Mouse (Mus musculus): ENCODE data around the gene Zfp617. TPM values are rescaled to one million over a fixed set of nuclear protein-coding genes. Genes with fewer than 3 reads are reported as not detected.
"Not testable (repeated sequence)": the region's sequence is repeated elsewhere in the genome, so short reads cannot be mapped to it uniquely, and the experiment has no call there.

Zfp617 gene
- polyA plus RNA-seq, 1 experiment from 2014 or later, result 22.0 TPM

- peaks cover 5% of the 10 kb centered on the region for H3K4me1 ChIP-seq (replicated peaks; ENCODE audit: control insufficient read depth, insufficient read depth, low read length)
- peak overlapping the region; percentile 92 for H3K9ac ChIP-seq (ENCODE audit: low read length)
- no peaks in the 10 kb centered on the region for H3K9me3 ChIP-seq (ENCODE audit: control insufficient read depth, low read length)
- WGBS, result under 1% methylated on average over 57 of the region's 57 CpGs
- peak overlapping the region; percentile 82 for H3K4me3 ChIP-seq (ENCODE audit: low read length)
- peak overlapping the region; percentile 81 for H3K4me2 ChIP-seq (ENCODE audit: low read depth, low read length)
- peak; percentile 100 for ATAC-seq (ENCODE audit: low read depth)
- H3K27ac ChIP-seq (ENCODE audit: low read length), result peak overlapping the region; percentile 98
- H3K27me3 ChIP-seq (ENCODE audit: control insufficient read depth, insufficient read depth, low read depth, low read length), result no peaks in the 10 kb centered on the region
- H3K36me3 ChIP-seq (ENCODE audit: control insufficient read depth, insufficient read depth, low read length), result peaks cover 3% of the 10 kb centered on the region; the same call in 1 of the 2 replicates
Measured at GRCm38 (mm10) chr8:71922567-71923401, 14.3 kb downstream of the Zfp617 start.

- Histone ChIP-seq H3K4me1 (replicated peaks; ENCODE audit: control insufficient read depth, insufficient read depth, low read length) (peaks cover 5% of the 10 kb centered on the region), H3K27ac (ENCODE audit: low read length) (no peak overlapping the region), H3K36me3 (ENCODE audit: control insufficient read depth, insufficient read depth, low read length) (peaks cover 21% of the 10 kb centered on the region), H3K9me3 (ENCODE audit: control insufficient read depth, low read length) (no peaks in the 10 kb centered on the region), H3K4me2 (ENCODE audit: low read depth, low read length) (no peak overlapping the region), H3K9ac (ENCODE audit: low read length) (no peak overlapping the region), H3K4me3 (ENCODE audit: low read length) (no peak overlapping the region), H3K27me3 (ENCODE audit: control insufficient read depth, insufficient read depth, low read depth, low read length) (no peaks in the 10 kb centered on the region)
- ATAC-seq (ENCODE audit: low read depth), result no peak
- WGBS, result 94% methylated on average over 5 of the region's 5 CpGs
Measured at GRCm38 (mm10) chr8:71925791-71926190, 17.4 kb downstream of the Zfp617 start.

GRCm38 (mm10) chr8:71926551-71926950 lies 18.1 kb downstream of the Zfp617 start:
- Histone ChIP-seq H3K4me1 (replicated peaks; ENCODE audit: control insufficient read depth, insufficient read depth, low read length) (peaks cover 5% of the 10 kb centered on the region), H3K36me3 (ENCODE audit: control insufficient read depth, insufficient read depth, low read length) (peaks cover 28% of the 10 kb centered on the region), H3K4me2 (ENCODE audit: low read depth, low read length) (no peak overlapping the region), H3K4me3 (ENCODE audit: low read length) (no peak overlapping the region), H3K27ac (ENCODE audit: low read length) (no peak overlapping the region), H3K9me3 (ENCODE audit: control insufficient read depth, low read length) (no peaks in the 10 kb centered on the region), H3K27me3 (ENCODE audit: control insufficient read depth, insufficient read depth, low read depth, low read length) (no peaks in the 10 kb centered on the region), H3K9ac (ENCODE audit: low read length) (no peak overlapping the region)
- WGBS, result 89% methylated on average over 3 of the region's 3 CpGs
- ATAC-seq (ENCODE audit: low read depth), result no peak

GRCm38 (mm10) chr8:71927779-71928178 lies 19.3 kb downstream of the Zfp617 start:
- H3K4me3 ChIP-seq (ENCODE audit: low read length), result no peak overlapping the region
- no peak overlapping the region for H3K4me2 ChIP-seq (ENCODE audit: low read depth, low read length)
- no peaks in the 10 kb centered on the region for H3K9me3 ChIP-seq (ENCODE audit: control insufficient read depth, low read length)
- peaks cover 29% of the 10 kb centered on the region for H3K36me3 ChIP-seq (ENCODE audit: control insufficient read depth, insufficient read depth, low read length)
- H3K9ac ChIP-seq (ENCODE audit: low read length), result no peak overlapping the region
- H3K27ac ChIP-seq (ENCODE audit: low read length), result no peak overlapping the region
- ATAC-seq (ENCODE audit: low read depth), result no peak
- no peaks in the 10 kb centered on the region for H3K27me3 ChIP-seq (ENCODE audit: control insufficient read depth, insufficient read depth, low read depth, low read length)
- peaks cover 5% of the 10 kb centered on the region for H3K4me1 ChIP-seq (replicated peaks; ENCODE audit: control insufficient read depth, insufficient read depth, low read length)

- H3K27me3 ChIP-seq (ENCODE audit: control insufficient read depth, insufficient read depth, low read depth, low read length); H3K9me3 ChIP-seq (ENCODE audit: control insufficient read depth, low read length); H3K9ac ChIP-seq (ENCODE audit: low read length); H3K4me3 ChIP-seq (ENCODE audit: low read length); H3K4me1 ChIP-seq (replicated peaks; ENCODE audit: control insufficient read depth, insufficient read depth, low read length); ATAC-seq (ENCODE audit: low read depth); H3K36me3 ChIP-seq (ENCODE audit: control insufficient read depth, insufficient read depth, low read length); H3K27ac ChIP-seq (ENCODE audit: low read length); H3K4me2 ChIP-seq (ENCODE audit: low read depth, low read length): not testable (repeated sequence)
- 67% methylated on average over 2 of the region's 2 CpGs for WGBS
Measured at GRCm38 (mm10) chr8:71938037-71938436, 29.6 kb downstream of the Zfp617 start.

- no peaks in the 10 kb centered on the region for H3K4me1 ChIP-seq (replicated peaks; ENCODE audit: control insufficient read depth, insufficient read depth, low read length)
- 77% methylated on average over 2 of the region's 2 CpGs for WGBS
- no peak for ATAC-seq (ENCODE audit: low read depth)
- no peaks in the 10 kb centered on the region for H3K36me3 ChIP-seq (ENCODE audit: control insufficient read depth, insufficient read depth, low read length)
- no peak overlapping the region for H3K4me2 ChIP-seq (ENCODE audit: low read depth, low read length)
- no peaks in the 10 kb centered on the region for H3K27me3 ChIP-seq (ENCODE audit: control insufficient read depth, insufficient read depth, low read depth, low read length)
- H3K9ac ChIP-seq (ENCODE audit: low read length), result no peak overlapping the region
- no peak overlapping the region for H3K27ac ChIP-seq (ENCODE audit: low read length)
- no peaks in the 10 kb centered on the region for H3K9me3 ChIP-seq (ENCODE audit: control insufficient read depth, low read length)
- no peak overlapping the region for H3K4me3 ChIP-seq (ENCODE audit: low read length)
Measured at GRCm38 (mm10) chr8:71940293-71941208, 32.1 kb downstream of the Zfp617 start.

GRCm38 (mm10) chr8:71941776-71942175 lies 33.3 kb downstream of the Zfp617 start:
- 71% methylated on average over 1 of the region's 1 CpGs for WGBS
- H3K9ac ChIP-seq (ENCODE audit: low read length), result no peak overlapping the region
- H3K4me1 ChIP-seq (replicated peaks; ENCODE audit: control insufficient read depth, insufficient read depth, low read length), result no peaks in the 10 kb centered on the region
- H3K9me3 ChIP-seq (ENCODE audit: control insufficient read depth, low read length), result no peaks in the 10 kb centered on the region
- no peak overlapping the region for H3K4me2 ChIP-seq (ENCODE audit: low read depth, low read length)
- no peak for ATAC-seq (ENCODE audit: low read depth)
- H3K27me3 ChIP-seq (ENCODE audit: control insufficient read depth, insufficient read depth, low read depth, low read length), result no peaks in the 10 kb centered on the region
- no peak overlapping the region for H3K27ac ChIP-seq (ENCODE audit: low read length)
- H3K4me3 ChIP-seq (ENCODE audit: low read length), result no peak overlapping the region
- H3K36me3 ChIP-seq (ENCODE audit: control insufficient read depth, insufficient read depth, low read length), result no peaks in the 10 kb centered on the region

- Histone ChIP-seq H3K27me3 (ENCODE audit: control insufficient read depth, insufficient read depth, low read depth, low read length) (no peaks in the 10 kb centered on the region), H3K4me3 (ENCODE audit: low read length) (no peak overlapping the region), H3K4me2 (ENCODE audit: low read depth, low read length) (no peak overlapping the region), H3K9ac (ENCODE audit: low read length) (no peak overlapping the region), H3K4me1 (replicated peaks; ENCODE audit: control insufficient read depth, insufficient read depth, low read length) (peaks cover 11% of the 10 kb centered on the region; the same call in 1 of the 2 replicates), H3K9me3 (ENCODE audit: control insufficient read depth, low read length) (no peaks in the 10 kb centered on the region), H3K36me3 (ENCODE audit: control insufficient read depth, insufficient read depth, low read length) (no peaks in the 10 kb centered on the region), H3K27ac (ENCODE audit: low read length) (no peak overlapping the region)
- ATAC-seq (ENCODE audit: low read depth), result no peak
- WGBS, result 84% methylated on average over 5 of the region's 5 CpGs
Measured at GRCm38 (mm10) chr8:71948624-71949023, 40.2 kb downstream of the Zfp617 start.
